Mouse (Mus musculus): ENCODE data around the gene Wnt9a. TPM values are rescaled to one million over a fixed set of nuclear protein-coding genes. Genes with fewer than 3 reads are reported as not detected.

Wnt9a gene
- polyA plus RNA-seq, 1 experiment from 2014 or later, result 1.6 TPM

DNA sequence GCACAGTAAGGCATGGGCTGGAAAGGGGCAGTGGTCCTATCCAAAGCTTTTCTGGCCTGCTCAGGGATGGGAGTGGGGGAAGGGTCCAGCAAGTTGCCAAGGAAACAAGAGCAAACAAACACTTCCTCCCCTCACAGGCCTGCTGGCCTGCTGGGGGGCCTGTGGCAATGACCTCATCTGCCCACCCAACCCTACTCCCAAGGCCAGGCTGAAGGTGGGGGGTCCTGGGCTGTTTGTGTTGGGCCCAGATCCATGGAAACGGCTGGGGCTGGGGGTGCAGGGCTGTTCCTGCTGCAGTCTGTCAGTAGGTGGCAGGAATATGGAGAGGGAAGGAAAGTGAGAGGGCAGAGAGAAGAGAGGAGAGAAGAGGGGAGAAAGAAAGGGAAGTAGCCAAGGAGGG is 29.7 kb downstream of the Wnt9a start:
- Histone ChIP-seq H3K4me3 (ENCODE audit: low read depth, low read length) (no peak overlapping the region), H3K27me3 (ENCODE audit: control insufficient read depth, insufficient read depth, low read length) (no peaks in the 10 kb centered on the region), H3K27ac (ENCODE audit: low read depth, low read length) (no peak overlapping the region), H3K9me3 (ENCODE audit: control insufficient read depth, low read length) (no peaks in the 10 kb centered on the region), H3K9ac (ENCODE audit: low read length) (no peak overlapping the region), H3K36me3 (ENCODE audit: control insufficient read depth, insufficient read depth, low read length) (no peaks in the 10 kb centered on the region), H3K4me1 (ENCODE audit: control insufficient read depth, insufficient read depth, low read length) (no peaks in the 10 kb centered on the region), H3K4me2 (ENCODE audit: low read depth) (no peak overlapping the region)
- peak; percentile 46 for DNase-seq (ENCODE audit: low spot score)
- ATAC-seq (ENCODE audit: insufficient read depth, low FRiP score, low TSS enrichment), result no peak
- 0% methylated on average over 1 of the region's 1 CpGs for WGBS

DNA sequence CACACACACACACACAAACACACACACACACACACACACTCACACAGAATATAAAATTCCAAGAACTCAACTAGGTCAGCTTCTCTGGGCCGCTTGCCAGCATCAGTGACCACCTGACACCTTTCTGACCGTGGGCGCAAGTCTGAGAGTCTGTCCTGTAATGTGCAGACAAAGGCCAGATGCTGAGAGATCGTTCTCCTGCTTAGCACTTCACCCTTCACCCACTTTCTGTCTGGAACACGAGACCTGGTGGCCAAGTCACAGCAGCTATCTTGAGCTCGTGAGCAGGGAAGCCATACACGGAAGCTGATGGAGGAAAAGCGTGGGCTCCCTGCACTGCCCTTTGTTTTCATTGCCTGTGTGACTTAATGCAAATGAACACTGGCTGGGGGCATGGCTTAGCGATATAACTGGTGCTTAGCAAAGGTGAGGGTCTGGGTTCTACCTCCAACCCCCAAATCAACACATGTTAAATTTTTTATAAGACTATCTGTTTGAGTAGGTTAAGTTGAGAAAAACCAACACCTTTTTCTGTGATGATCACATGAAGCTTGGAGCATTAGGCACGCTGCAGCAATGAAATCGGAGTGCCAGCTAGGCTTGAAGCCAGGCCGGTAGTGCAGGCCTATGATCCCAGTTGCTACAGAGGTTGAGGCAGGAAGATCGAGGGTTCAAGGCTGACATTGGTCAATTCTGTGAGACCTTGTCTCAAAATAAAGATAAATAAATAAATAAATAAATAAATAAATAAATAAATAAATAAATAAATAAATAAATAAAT is 31.4 kb downstream of the Wnt9a start:
- WGBS, result 72% methylated on average over 13 of the region's 13 CpGs
- ATAC-seq (ENCODE audit: insufficient read depth, low FRiP score, low TSS enrichment), result no peak
- Histone ChIP-seq H3K9me3 (ENCODE audit: control insufficient read depth, low read length) (no peaks in the 10 kb centered on the region), H3K36me3 (ENCODE audit: control insufficient read depth, insufficient read depth, low read length) (no peaks in the 10 kb centered on the region), H3K27me3 (ENCODE audit: control insufficient read depth, insufficient read depth, low read length) (no peaks in the 10 kb centered on the region), H3K4me2 (ENCODE audit: low read depth) (no peak overlapping the region), H3K27ac (ENCODE audit: low read depth, low read length) (no peak overlapping the region), H3K9ac (ENCODE audit: low read length) (no peak overlapping the region), H3K4me1 (ENCODE audit: control insufficient read depth, insufficient read depth, low read length) (no peaks in the 10 kb centered on the region), H3K4me3 (ENCODE audit: low read depth, low read length) (no peak overlapping the region)
- DNase-seq (ENCODE audit: low spot score), result no peak

DNA sequence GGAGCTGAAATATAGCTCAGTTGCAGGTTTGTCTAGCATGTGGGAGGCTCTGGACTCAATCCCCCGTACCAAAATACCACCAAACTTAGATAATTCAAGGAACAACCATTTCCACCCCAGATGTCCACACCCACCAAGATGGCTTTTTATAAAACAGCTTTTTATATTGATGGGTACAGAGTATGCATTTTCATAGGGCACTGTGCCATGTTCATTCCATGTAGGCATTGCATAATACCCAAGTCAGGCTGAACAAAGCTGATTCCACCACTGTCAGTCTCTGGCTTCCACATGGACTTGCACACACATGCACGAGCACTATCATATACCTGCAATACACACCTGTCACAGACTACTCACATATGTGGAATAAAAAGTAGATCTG is 32.0 kb downstream of the Wnt9a start:
- Histone ChIP-seq H3K4me3 (ENCODE audit: low read depth, low read length) (no peak overlapping the region), H3K9ac (ENCODE audit: low read length) (no peak overlapping the region), H3K9me3 (ENCODE audit: control insufficient read depth, low read length) (no peaks in the 10 kb centered on the region), H3K4me2 (ENCODE audit: low read depth) (no peak overlapping the region), H3K4me1 (ENCODE audit: control insufficient read depth, insufficient read depth, low read length) (no peaks in the 10 kb centered on the region), H3K27ac (ENCODE audit: low read depth, low read length) (no peak overlapping the region), H3K36me3 (ENCODE audit: control insufficient read depth, insufficient read depth, low read length) (no peaks in the 10 kb centered on the region), H3K27me3 (ENCODE audit: control insufficient read depth, insufficient read depth, low read length) (no peaks in the 10 kb centered on the region)
- 88% methylated on average over 2 of the region's 2 CpGs for WGBS
- ATAC-seq (ENCODE audit: insufficient read depth, low FRiP score, low TSS enrichment) (no peak), DNase-seq (ENCODE audit: low spot score) (no peak)

DNA sequence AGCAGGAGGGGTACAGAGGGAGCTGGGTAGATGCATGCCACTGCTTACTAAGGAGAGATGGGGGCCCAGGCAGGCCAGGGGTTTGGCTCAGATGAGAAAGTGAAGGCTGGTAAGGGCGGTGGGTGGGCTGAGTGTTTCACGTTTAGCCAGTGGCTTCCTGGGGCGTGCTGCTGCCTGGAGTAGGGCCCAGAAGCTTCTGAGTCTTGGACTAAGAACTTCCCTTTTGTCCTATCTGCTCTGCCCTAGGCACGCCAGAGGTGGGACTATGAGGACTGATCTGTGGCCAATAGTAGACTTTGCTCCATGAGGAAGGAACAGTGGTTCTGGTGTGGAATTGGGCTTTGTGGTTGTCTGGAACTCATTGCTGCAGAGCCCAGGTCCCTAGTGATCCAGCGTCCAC is 36.2 kb downstream of the Wnt9a start:
- DNase-seq (ENCODE audit: low spot score) (no peak), ATAC-seq (ENCODE audit: insufficient read depth, low FRiP score, low TSS enrichment) (no peak)
- Histone ChIP-seq H3K4me2 (ENCODE audit: low read depth) (no peak overlapping the region), H3K27me3 (ENCODE audit: control insufficient read depth, insufficient read depth, low read length) (no peaks in the 10 kb centered on the region), H3K4me1 (ENCODE audit: control insufficient read depth, insufficient read depth, low read length) (no peaks in the 10 kb centered on the region), H3K4me3 (ENCODE audit: low read depth, low read length) (no peak overlapping the region), H3K9me3 (ENCODE audit: control insufficient read depth, low read length) (no peaks in the 10 kb centered on the region), H3K27ac (ENCODE audit: low read depth, low read length) (no peak overlapping the region), H3K9ac (ENCODE audit: low read length) (no peak overlapping the region), H3K36me3 (ENCODE audit: control insufficient read depth, insufficient read depth, low read length) (no peaks in the 10 kb centered on the region)
- 77% methylated on average over 5 of the region's 5 CpGs for WGBS

DNA sequence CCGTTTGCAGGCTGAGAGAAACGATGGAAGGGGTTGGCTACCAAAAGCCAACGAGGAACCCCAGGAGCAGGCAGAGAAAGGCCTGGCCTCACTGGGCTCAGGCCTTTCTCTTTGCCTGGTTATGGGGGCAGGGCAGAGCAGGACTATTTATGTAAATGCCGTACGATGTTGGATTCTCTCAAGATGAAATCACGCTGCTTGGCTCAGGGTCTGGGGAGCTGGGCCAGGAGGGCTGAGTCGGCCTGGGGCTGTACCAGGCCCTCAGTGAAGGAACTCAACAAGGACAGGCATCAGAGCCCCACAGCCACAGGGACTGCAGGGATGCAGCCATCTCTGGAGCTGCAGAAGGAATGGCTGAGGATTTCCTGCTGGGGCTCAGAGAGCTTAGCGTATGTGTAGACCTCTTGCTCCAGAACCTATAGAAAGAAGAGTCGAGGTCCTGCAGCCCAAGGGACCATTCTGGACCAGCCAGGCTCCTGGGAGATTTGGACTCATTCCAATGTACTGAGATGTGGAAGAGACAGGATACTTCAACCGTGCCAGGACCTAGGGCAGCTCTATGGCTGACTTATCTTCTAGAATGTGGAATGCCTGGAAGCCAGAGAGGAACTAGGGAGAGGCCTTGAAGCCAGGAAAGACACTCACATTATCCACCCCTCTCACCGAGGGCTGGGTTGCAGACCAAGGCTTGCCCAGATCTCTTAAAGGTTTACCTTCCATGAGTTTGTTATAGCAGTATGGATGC is 39.6 kb downstream of the Wnt9a start:
- Histone ChIP-seq H3K4me2 (ENCODE audit: low read depth) (no peak overlapping the region), H3K9ac (ENCODE audit: low read length) (no peak overlapping the region), H3K9me3 (ENCODE audit: control insufficient read depth, low read length) (no peaks in the 10 kb centered on the region), H3K36me3 (ENCODE audit: control insufficient read depth, insufficient read depth, low read length) (no peaks in the 10 kb centered on the region), H3K27me3 (ENCODE audit: control insufficient read depth, insufficient read depth, low read length) (no peaks in the 10 kb centered on the region), H3K4me1 (ENCODE audit: control insufficient read depth, insufficient read depth, low read length) (no peaks in the 10 kb centered on the region), H3K27ac (ENCODE audit: low read depth, low read length) (no peak overlapping the region), H3K4me3 (ENCODE audit: low read depth, low read length) (no peak overlapping the region)
- DNase-seq (ENCODE audit: low spot score), result no peak
- 82% methylated on average over 11 of the region's 11 CpGs for WGBS
- no peak for ATAC-seq (ENCODE audit: insufficient read depth, low FRiP score, low TSS enrichment)

DNA sequence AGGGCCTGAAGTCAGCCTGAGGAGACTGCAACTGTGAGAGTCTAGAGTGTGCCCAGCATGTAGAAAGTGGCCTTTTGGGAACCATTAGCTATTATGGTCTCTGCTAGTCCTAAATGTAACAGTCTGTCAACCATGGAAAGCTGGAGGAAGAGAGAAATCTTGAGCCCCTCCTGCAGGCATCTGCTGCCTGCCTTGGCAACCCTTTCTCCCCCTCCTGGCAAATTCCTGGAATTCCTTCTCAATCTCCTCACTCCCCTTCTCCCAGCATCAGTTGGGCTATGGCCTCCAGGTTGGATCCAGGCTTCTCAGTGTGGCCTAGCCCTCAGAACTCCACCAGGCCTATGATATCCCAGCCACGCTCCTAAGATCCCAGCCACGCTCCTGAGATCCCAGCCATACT is 43.6 kb downstream of the Wnt9a start:
- 75% methylated on average over 2 of the region's 2 CpGs for WGBS
- H3K27ac ChIP-seq (ENCODE audit: low read depth, low read length), result no peak overlapping the region
- H3K36me3 ChIP-seq (ENCODE audit: control insufficient read depth, insufficient read depth, low read length), result no peaks in the 10 kb centered on the region
- H3K9ac ChIP-seq (ENCODE audit: low read length), result no peak overlapping the region
- H3K27me3 ChIP-seq (ENCODE audit: control insufficient read depth, insufficient read depth, low read length), result no peaks in the 10 kb centered on the region
- H3K4me2 ChIP-seq (ENCODE audit: low read depth), result no peak overlapping the region
- ATAC-seq (ENCODE audit: insufficient read depth, low FRiP score, low TSS enrichment) (no peak), DNase-seq (ENCODE audit: low spot score) (no peak)
- no peaks in the 10 kb centered on the region for H3K9me3 ChIP-seq (ENCODE audit: control insufficient read depth, low read length)
- H3K4me3 ChIP-seq (ENCODE audit: low read depth, low read length), result no peak overlapping the region
- H3K4me1 ChIP-seq (ENCODE audit: control insufficient read depth, insufficient read depth, low read length), result no peaks in the 10 kb centered on the region

DNA sequence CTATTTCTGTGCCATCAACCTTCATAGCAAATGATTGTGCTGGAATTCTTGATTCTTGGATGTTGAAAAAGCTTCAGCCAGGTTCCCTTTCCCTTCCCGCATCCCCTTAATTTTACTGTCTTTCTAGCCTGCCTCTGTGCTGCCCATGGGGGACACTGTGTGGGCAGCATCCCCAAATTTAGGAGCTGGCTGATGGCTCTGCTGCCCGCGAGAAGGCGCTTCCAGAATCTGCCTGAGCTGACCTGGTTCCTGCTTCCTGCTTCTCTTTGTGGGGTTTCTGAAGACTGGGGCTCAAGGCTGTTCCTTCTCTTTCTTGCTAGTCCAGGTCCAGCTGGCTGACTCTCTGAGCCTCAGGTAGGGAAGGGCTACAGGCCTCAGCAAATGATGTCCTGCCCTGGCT is 48.1 kb downstream of the Wnt9a start:
- ATAC-seq (ENCODE audit: insufficient read depth, low FRiP score, low TSS enrichment) (no peak), DNase-seq (ENCODE audit: low spot score) (no peak)
- 84% methylated on average over 4 of the region's 4 CpGs for WGBS
- H3K9me3 ChIP-seq (ENCODE audit: control insufficient read depth, low read length), result no peaks in the 10 kb centered on the region
- H3K4me3 ChIP-seq (ENCODE audit: low read depth, low read length), result no peak overlapping the region
- H3K4me2 ChIP-seq (ENCODE audit: low read depth), result no peak overlapping the region
- no peak overlapping the region for H3K9ac ChIP-seq (ENCODE audit: low read length)
- no peaks in the 10 kb centered on the region for H3K4me1 ChIP-seq (ENCODE audit: control insufficient read depth, insufficient read depth, low read length)
- no peaks in the 10 kb centered on the region for H3K27me3 ChIP-seq (ENCODE audit: control insufficient read depth, insufficient read depth, low read length)
- no peaks in the 10 kb centered on the region for H3K36me3 ChIP-seq (ENCODE audit: control insufficient read depth, insufficient read depth, low read length)
- H3K27ac ChIP-seq (ENCODE audit: low read depth, low read length), result no peak overlapping the region

DNA sequence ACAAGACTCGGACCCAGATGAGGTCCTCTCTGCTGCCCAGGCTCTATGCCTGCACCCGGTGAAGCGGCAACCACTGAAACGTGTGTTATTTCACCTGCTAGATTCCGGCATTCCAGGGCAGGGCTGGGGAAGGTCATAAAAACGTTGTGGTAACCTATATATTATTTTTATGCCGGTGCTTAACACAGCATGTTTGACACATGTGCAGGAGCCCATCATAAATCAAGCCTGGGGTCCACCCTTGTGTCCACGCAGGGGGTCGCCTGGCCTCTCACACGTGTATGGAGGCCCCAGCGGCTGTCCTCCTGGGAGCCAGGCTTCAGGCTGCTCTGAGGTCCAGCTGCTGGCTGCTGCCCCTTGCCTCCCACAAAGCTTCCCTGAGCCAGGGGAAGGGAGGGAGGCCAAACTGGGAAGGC is 50.2 kb downstream of the Wnt9a start:
- Histone ChIP-seq H3K4me1 (ENCODE audit: control insufficient read depth, insufficient read depth, low read length) (no peaks in the 10 kb centered on the region), H3K4me2 (ENCODE audit: low read depth) (no peak overlapping the region), H3K27me3 (ENCODE audit: control insufficient read depth, insufficient read depth, low read length) (no peaks in the 10 kb centered on the region), H3K9ac (ENCODE audit: low read length) (no peak overlapping the region), H3K9me3 (ENCODE audit: control insufficient read depth, low read length) (no peaks in the 10 kb centered on the region), H3K4me3 (ENCODE audit: low read depth, low read length) (no peak overlapping the region), H3K27ac (ENCODE audit: low read depth, low read length) (no peak overlapping the region), H3K36me3 (ENCODE audit: control insufficient read depth, insufficient read depth, low read length) (no peaks in the 10 kb centered on the region)
- DNase-seq (ENCODE audit: low spot score) (no peak), ATAC-seq (ENCODE audit: insufficient read depth, low FRiP score, low TSS enrichment) (no peak)
- WGBS, result 23% methylated on average over 11 of the region's 11 CpGs

DNA sequence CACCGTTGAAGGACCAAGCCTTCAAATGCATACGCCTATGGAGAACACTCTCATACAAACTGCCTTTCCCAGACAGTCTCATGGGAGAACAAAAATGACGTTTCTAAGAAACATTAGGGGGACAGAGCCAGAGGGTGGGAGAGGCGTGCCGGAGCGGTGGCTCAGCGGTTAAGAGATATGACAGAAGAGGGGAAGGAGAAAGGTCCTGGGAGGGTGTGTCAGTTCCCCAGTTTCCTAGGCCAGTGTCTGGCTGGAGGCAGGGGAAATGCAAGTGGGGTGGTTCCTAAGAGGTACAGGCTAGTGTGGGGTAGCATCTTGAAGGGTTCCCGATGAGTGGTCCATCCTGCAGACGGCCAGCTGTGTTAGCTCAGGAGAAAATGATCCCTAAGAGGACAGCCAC is 54.6 kb downstream of the Wnt9a start:
- Histone ChIP-seq H3K36me3 (ENCODE audit: control insufficient read depth, insufficient read depth, low read length) (no peaks in the 10 kb centered on the region), H3K4me1 (ENCODE audit: control insufficient read depth, insufficient read depth, low read length) (no peaks in the 10 kb centered on the region), H3K27me3 (ENCODE audit: control insufficient read depth, insufficient read depth, low read length) (no peaks in the 10 kb centered on the region), H3K9ac (ENCODE audit: low read length) (no peak overlapping the region), H3K9me3 (ENCODE audit: control insufficient read depth, low read length) (no peaks in the 10 kb centered on the region), H3K4me2 (ENCODE audit: low read depth) (no peak overlapping the region), H3K27ac (ENCODE audit: low read depth, low read length) (no peak overlapping the region), H3K4me3 (ENCODE audit: low read depth, low read length) (no peak overlapping the region)
- ATAC-seq (ENCODE audit: insufficient read depth, low FRiP score, low TSS enrichment), result no peak
- 85% methylated on average over 9 of the region's 9 CpGs for WGBS
- no peak for DNase-seq (ENCODE audit: low spot score)

Measured in neural tube, embryonic 11.5 days (tissue).